Comparison of ENCODE assay signal across 15 mouse cellular contexts in genomic region chr2:167127404-167127803, GRCm38 (mm10).
DNase-seq lines count a peak whose midpoint lies in the region; ATAC-seq and TF ChIP-seq lines count a peak whose summit lies in the region.
"Had no signal": no experiment of that assay in that cellular context is flagged by ENCODE, and none has a peak within 500 bp of the region (broad histone marks: within the 10 kb centered on the region; RNA-seq: fewer than 3 reads in every experiment).

No protein-coding gene starts in this region.

- TF ChIP-seq EP300 in liver, postnatal 0 days (IDR thresholded peaks at IDR 0.05; ENCODE audit: low read depth) = no peak

- peak; percentile 31 for DNase-seq in kidney, adult 9 months
- DNase-seq in kidney, adult 11 months = no peak
- DNase-seq in adipocyte (ENCODE audit: low spot score) = peak; percentile 12
- peak; percentile 51 to 58 for DNase-seq in heart, postnatal 10 days
- peak; percentile 54 to 59 for DNase-seq in kidney, postnatal 36 days
- DNase-seq in spleen, postnatal 14 days (ENCODE audit: low spot score in 2 of 2) = no peak
- no peak for DNase-seq in liver, postnatal 0 days
- no peak for DNase-seq in liver, embryonic 11.5 days (ENCODE audit: low spot score)
- DNase-seq: cerebellum, adult 11-12 months; gastrocnemius, postnatal 25 days; right cerebral cortex, postnatal 25 days; thymus, postnatal 25 days had no signal

- intact Hi-C loops in heart, postnatal 10 days (cut with DNase I) = no loop called here

- H3K9me3 ChIP-seq in liver, postnatal 0 days (ENCODE audit: low read length) = no peaks in the 10 kb centered on the region
- H3K9me3 ChIP-seq in liver, embryonic 11.5 days (ENCODE audit: control insufficient read depth, low read length) = no peaks in the 10 kb centered on the region
- H3K9me3 ChIP-seq: embryonic facial prominence, embryonic 12.5 days; midbrain, embryonic 13.5 days had no signal

- no peak overlapping the region for H3K4me3 ChIP-seq in liver, postnatal 0 days (ENCODE audit: low read depth, low read length)
- no peak overlapping the region for H3K4me3 ChIP-seq in liver, embryonic 11.5 days (ENCODE audit: low read depth, low read length)
- H3K4me3 ChIP-seq: embryonic facial prominence, embryonic 12.5 days; midbrain, embryonic 13.5 days had no signal

- WGBS in liver, postnatal 0 days (ENCODE audit: insufficient replicate concordance) = 78% methylated on average over 5 of the region's 5 CpGs
- 94% methylated on average over 5 of the region's 5 CpGs for WGBS in liver, embryonic 11.5 days

- H3K9ac ChIP-seq in liver, postnatal 0 days (replicated peaks) = no peak overlapping the region
- H3K9ac ChIP-seq in liver, embryonic 11.5 days (ENCODE audit: low read depth, low read length) = no peak overlapping the region
- H3K9ac ChIP-seq: embryonic facial prominence, embryonic 12.5 days; midbrain, embryonic 13.5 days had no signal

- H3K4me2 ChIP-seq in liver, postnatal 0 days (ENCODE audit: low read depth, low read length) = no peak overlapping the region
- H3K4me2 ChIP-seq in liver, embryonic 11.5 days = no peak overlapping the region
- H3K4me2 ChIP-seq: embryonic facial prominence, embryonic 12.5 days; midbrain, embryonic 13.5 days had no signal

- H3K27me3 ChIP-seq in liver, postnatal 0 days (ENCODE audit: insufficient read depth, low read length) = no peaks in the 10 kb centered on the region
- H3K27me3 ChIP-seq in liver, embryonic 11.5 days (replicated peaks; ENCODE audit: control insufficient read depth, insufficient read depth, low read length) = peaks cover 24% of the 10 kb centered on the region
- H3K27me3 ChIP-seq: embryonic facial prominence, embryonic 12.5 days; midbrain, embryonic 13.5 days had no signal

- H3K27ac ChIP-seq in liver, postnatal 0 days (ENCODE audit: low read depth) = no peak overlapping the region
- H3K27ac ChIP-seq in liver, embryonic 11.5 days (ENCODE audit: low read depth, low read length) = no peak overlapping the region
- H3K27ac ChIP-seq: embryonic facial prominence, embryonic 12.5 days; macrophage; midbrain, embryonic 13.5 days had no signal

- no peak for ATAC-seq in liver, postnatal 0 days
- no peak for ATAC-seq in liver, embryonic 11.5 days (replicated peaks; ENCODE audit: low FRiP score)
- ATAC-seq: midbrain, embryonic 13.5 days had no signal

- H3K36me3 ChIP-seq in liver, postnatal 0 days (replicated peaks; ENCODE audit: insufficient read depth, low read length) = no peaks in the 10 kb centered on the region
- H3K36me3 ChIP-seq in liver, embryonic 11.5 days (ENCODE audit: control insufficient read depth, insufficient read depth, low read length) = no peaks in the 10 kb centered on the region
- H3K36me3 ChIP-seq: embryonic facial prominence, embryonic 12.5 days; midbrain, embryonic 13.5 days had no signal

- TF ChIP-seq CTCF in liver, postnatal 0 days (IDR thresholded peaks at IDR 0.05; ENCODE audit: low read depth) = no peak

- H3K4me1 ChIP-seq in liver, postnatal 0 days (ENCODE audit: insufficient read depth) = peaks cover 11% of the 10 kb centered on the region
- H3K4me1 ChIP-seq in liver, embryonic 11.5 days (replicated peaks; ENCODE audit: control insufficient read depth, insufficient read depth, low read length) = peaks cover 8% of the 10 kb centered on the region

Comparison
In these comparisons a context has a peak if more than half of its experiments do, and no peak if none do; other contexts are left out.
1. DNase-seq: peak in kidney, adult 9 months (single experiment), adipocyte (single experiment), heart, postnatal 10 days (2 of 2) and kidney, postnatal 36 days (2 of 2); none in kidney, adult 11 months (single experiment), spleen, postnatal 14 days (0 of 2), liver, postnatal 0 days (single experiment) and liver, embryonic 11.5 days (single experiment).